Mouse (Mus musculus) neural tube, embryonic 14.5 days (tissue): Measurements from ENCODE around the gene Gatad2b. TPM values are rescaled to one million over a fixed set of nuclear protein-coding genes. Genes with fewer than 3 reads are reported as not detected.
"Not testable (repeated sequence)": the region's sequence is repeated elsewhere in the genome, so short reads cannot be mapped to it uniquely, and the experiment has no call there.

Source experiments
- ATAC-seq: fragments of 200-750 bp; cut with Nextera tagmentation; 2 replicates; pipeline ENCODE4 v1.8.0; 2017; ENCODE audit warnings: low read depth, mild to moderate bottlenecking, moderate TSS enrichment, moderate library complexity
- H3K27ac ChIP-seq: fragments of 300-500 bp; sonication (generic); 2 replicates; pipeline ENCODE4 v1.5.1; 2014; ENCODE audit warnings: low read depth, mild to moderate bottlenecking, control low read depth, low read length, moderate library complexity, mixed read lengths
- H3K27me3 ChIP-seq: fragments of 300-500 bp; sonication (generic); 2 replicates; pipeline ENCODE4 v1.6.1; 2014; ENCODE audit warnings: low read length; ENCODE audit not compliant: control insufficient read depth, insufficient read depth
- H3K36me3 ChIP-seq: fragments of 300-500 bp; sonication (generic); 2 replicates; pipeline ENCODE4 v1.6.1; 2014; ENCODE audit warnings: low read length, mixed read lengths; ENCODE audit not compliant: control insufficient read depth, insufficient read depth
- H3K4me1 ChIP-seq: fragments of 300-500 bp; sonication (generic); 2 replicates; pipeline ENCODE4 v1.6.1; 2014; ENCODE audit warnings: low read length; ENCODE audit not compliant: control insufficient read depth, insufficient read depth
- H3K4me2 ChIP-seq: fragments of 300-500 bp; sonication (generic); 2 replicates; pipeline ENCODE4 v1.6.1; 2014; ENCODE audit warnings: mild to moderate bottlenecking, low read depth, low read length, control low read depth
- H3K4me3 ChIP-seq: fragments of 300-500 bp; sonication (generic); 2 replicates; pipeline ENCODE4 v1.5.1; 2014; ENCODE audit warnings: low read depth, low read length, control low read depth, mixed read lengths
- H3K9ac ChIP-seq: fragments of 300-500 bp; sonication (generic); replicated peaks from 2 replicates; pipeline ENCODE4 v1.6.1; 2014; ENCODE audit warnings: low read depth, mild to moderate bottlenecking, control low read depth, low read length, mixed read lengths
- H3K9me3 ChIP-seq: fragments of 300-500 bp; sonication (generic); 2 replicates; pipeline ENCODE4 v1.6.1; 2016; ENCODE audit warnings: low read length; ENCODE audit not compliant: control insufficient read depth
- WGBS: fragments of 180-500 bp; shearing (Covaris S2); extraction: QIAGEN DNeasy Blood & Tissue Kit; methylation state at CpG from one replicate; pipeline ENCODE4 v1.1.7; 2014; 5-methylcytosine and 5-hydroxymethylcytosine counted together
- polyA plus RNA-seq: library from polyadenylated mRNA; unstranded; fragments of >200 nt; fragmentation: Nextera tagmentation; extraction: Ambion mirVana; gene quantifications from 2 replicates; pipeline ENCODE4 v1.2.1, GENCODE M21; 2014

Gatad2b gene
- polyA plus RNA-seq, 1 experiment from 2014 or later, result 21.6 TPM

GRCm38 (mm10) chr3:90273855-90274254 is 19.1 kb upstream of the Gatad2b start:
- Histone ChIP-seq H3K9ac (no peak overlapping the region), H3K9me3 (no peaks in the 10 kb centered on the region), H3K36me3 (peaks cover 30% of the 10 kb centered on the region), H3K27ac (no peak overlapping the region), H3K4me3 (no peak overlapping the region), H3K4me1 (no peaks in the 10 kb centered on the region), H3K4me2 (no peak overlapping the region), H3K27me3 (no peaks in the 10 kb centered on the region)
- no peak for ATAC-seq
- WGBS, result 93% methylated on average over 22 of the region's 22 CpGs

- Histone ChIP-seq H3K9ac (no peak overlapping the region), H3K27me3 (no peaks in the 10 kb centered on the region), H3K36me3 (peaks cover 39% of the 10 kb centered on the region), H3K4me2 (no peak overlapping the region), H3K4me3 (no peak overlapping the region), H3K4me1 (no peaks in the 10 kb centered on the region), H3K9me3 (no peaks in the 10 kb centered on the region), H3K27ac (no peak overlapping the region)
- ATAC-seq, result no peak
- 95% methylated on average over 11 of the region's 11 CpGs for WGBS
These were observed 17.7 kb upstream of the Gatad2b start for GRCm38 (mm10) chr3:90275286-90275685.

DNA sequence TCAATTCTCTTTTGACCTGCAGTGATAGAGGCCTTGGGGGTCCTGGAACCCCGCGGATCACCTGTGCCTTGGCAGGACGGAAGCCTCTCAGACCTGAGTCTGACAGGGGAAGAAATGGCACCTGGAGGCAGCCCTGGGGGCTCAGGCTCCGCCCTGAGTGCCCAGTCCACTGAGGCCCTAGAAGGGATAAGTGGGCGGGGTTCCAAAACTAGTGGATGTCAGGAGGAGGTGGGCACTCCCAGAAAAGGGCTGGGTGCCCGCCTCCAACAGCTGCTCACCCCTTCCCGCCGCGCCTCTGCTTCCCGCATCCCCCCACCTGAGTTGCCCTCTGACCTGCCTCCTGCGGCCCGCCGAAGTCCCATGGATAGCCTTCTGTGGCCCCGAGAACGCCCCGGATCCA is 16.1 kb upstream of the Gatad2b start:
- no peak overlapping the region for H3K9ac ChIP-seq
- no peak for ATAC-seq
- peaks cover 33% of the 10 kb centered on the region for H3K36me3 ChIP-seq
- WGBS, result 46% methylated on average over 16 of the region's 16 CpGs
- no peak overlapping the region for H3K4me2 ChIP-seq
- no peak overlapping the region for H3K4me3 ChIP-seq
- H3K4me1 ChIP-seq, result no peaks in the 10 kb centered on the region
- H3K27me3 ChIP-seq, result no peaks in the 10 kb centered on the region
- H3K9me3 ChIP-seq, result no peaks in the 10 kb centered on the region
- no peak overlapping the region for H3K27ac ChIP-seq

GRCm38 (mm10) chr3:90277793-90278192 is 15.2 kb upstream of the Gatad2b start:
- H3K9me3 ChIP-seq, result no peaks in the 10 kb centered on the region
- no peak overlapping the region for H3K4me3 ChIP-seq
- H3K36me3 ChIP-seq, result peaks cover 26% of the 10 kb centered on the region
- no peaks in the 10 kb centered on the region for H3K4me1 ChIP-seq
- 94% methylated on average over 9 of the region's 9 CpGs for WGBS
- no peak overlapping the region for H3K27ac ChIP-seq
- no peak overlapping the region for H3K4me2 ChIP-seq
- H3K27me3 ChIP-seq, result no peaks in the 10 kb centered on the region
- ATAC-seq, result no peak
- no peak overlapping the region for H3K9ac ChIP-seq

DNA sequence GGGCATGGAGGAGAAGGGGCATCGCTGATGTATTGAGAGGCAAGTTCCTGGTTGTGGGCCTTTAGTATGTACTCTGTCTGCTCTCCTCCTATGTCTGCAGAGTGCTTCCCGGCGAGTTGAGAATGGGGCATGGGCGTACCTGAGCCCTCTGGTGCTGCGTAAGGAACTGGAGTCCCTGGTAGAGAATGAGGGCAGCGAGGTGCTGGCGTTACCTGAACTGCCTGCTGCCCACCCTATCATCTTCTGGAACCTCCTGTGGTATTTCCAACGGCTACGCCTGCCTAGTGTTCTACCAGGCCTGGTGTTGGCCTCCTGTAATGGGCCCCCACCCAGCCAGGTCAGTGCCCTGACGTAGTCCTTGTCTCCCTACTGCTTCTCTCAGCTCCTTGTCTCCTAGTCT is 14.8 kb upstream of the Gatad2b start:
- H3K9ac ChIP-seq, result no peak overlapping the region
- H3K4me3 ChIP-seq, result no peak overlapping the region
- H3K9me3 ChIP-seq, result no peaks in the 10 kb centered on the region
- no peaks in the 10 kb centered on the region for H3K4me1 ChIP-seq
- ATAC-seq, result no peak
- no peak overlapping the region for H3K4me2 ChIP-seq
- no peaks in the 10 kb centered on the region for H3K27me3 ChIP-seq
- H3K36me3 ChIP-seq, result peaks cover 24% of the 10 kb centered on the region
- no peak overlapping the region for H3K27ac ChIP-seq
- 97% methylated on average over 10 of the region's 10 CpGs for WGBS

DNA sequence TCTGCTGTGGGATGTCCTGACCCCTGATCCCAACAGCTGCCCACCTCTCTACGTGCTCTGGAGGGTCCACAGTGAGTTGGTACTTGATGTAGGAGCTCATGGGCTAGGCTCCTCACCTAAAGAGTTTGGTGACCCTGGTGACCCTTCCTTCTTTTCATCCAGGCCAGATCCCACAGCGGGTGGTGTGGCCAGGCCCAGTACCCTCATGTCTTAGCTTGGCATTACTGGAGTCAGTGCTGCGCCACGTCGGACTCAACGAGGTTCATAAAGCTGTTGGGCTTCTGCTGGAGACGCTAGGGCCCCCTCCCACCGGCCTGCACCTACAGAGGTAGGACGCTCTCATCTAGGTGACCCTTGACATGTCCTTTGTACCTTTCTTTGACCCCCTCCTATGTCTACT is 13.8 kb upstream of the Gatad2b start:
- no peak overlapping the region for H3K9ac ChIP-seq
- no peak for ATAC-seq
- H3K27me3 ChIP-seq, result no peaks in the 10 kb centered on the region
- no peaks in the 10 kb centered on the region for H3K9me3 ChIP-seq
- H3K36me3 ChIP-seq, result peaks cover 24% of the 10 kb centered on the region
- H3K27ac ChIP-seq, result no peak overlapping the region
- no peak overlapping the region for H3K4me2 ChIP-seq
- 92% methylated on average over 9 of the region's 9 CpGs for WGBS
- no peak overlapping the region for H3K4me3 ChIP-seq
- H3K4me1 ChIP-seq, result no peaks in the 10 kb centered on the region

- ATAC-seq, result no peak
- WGBS, result 96% methylated on average over 7 of the region's 7 CpGs
- no peaks in the 10 kb centered on the region for H3K9me3 ChIP-seq
- no peak overlapping the region for H3K4me3 ChIP-seq
- no peak overlapping the region for H3K27ac ChIP-seq
- no peaks in the 10 kb centered on the region for H3K4me1 ChIP-seq
- no peak overlapping the region for H3K4me2 ChIP-seq
- H3K27me3 ChIP-seq, result no peaks in the 10 kb centered on the region
- no peak overlapping the region for H3K9ac ChIP-seq
- H3K36me3 ChIP-seq, result peaks cover 24% of the 10 kb centered on the region
These were observed 13.2 kb upstream of the Gatad2b start for GRCm38 (mm10) chr3:90279743-90280142.

GRCm38 (mm10) chr3:90280708-90281107 is 12.3 kb upstream of the Gatad2b start:
- H3K9me3 ChIP-seq, result no peaks in the 10 kb centered on the region
- 81% methylated on average over 9 of the region's 9 CpGs for WGBS
- H3K4me3 ChIP-seq, result no peak overlapping the region
- no peak for ATAC-seq
- peaks cover 19% of the 10 kb centered on the region for H3K36me3 ChIP-seq
- H3K4me1 ChIP-seq, result no peaks in the 10 kb centered on the region
- no peak overlapping the region for H3K4me2 ChIP-seq
- H3K27me3 ChIP-seq, result no peaks in the 10 kb centered on the region
- H3K27ac ChIP-seq, result no peak overlapping the region
- H3K9ac ChIP-seq, result no peak overlapping the region

DNA sequence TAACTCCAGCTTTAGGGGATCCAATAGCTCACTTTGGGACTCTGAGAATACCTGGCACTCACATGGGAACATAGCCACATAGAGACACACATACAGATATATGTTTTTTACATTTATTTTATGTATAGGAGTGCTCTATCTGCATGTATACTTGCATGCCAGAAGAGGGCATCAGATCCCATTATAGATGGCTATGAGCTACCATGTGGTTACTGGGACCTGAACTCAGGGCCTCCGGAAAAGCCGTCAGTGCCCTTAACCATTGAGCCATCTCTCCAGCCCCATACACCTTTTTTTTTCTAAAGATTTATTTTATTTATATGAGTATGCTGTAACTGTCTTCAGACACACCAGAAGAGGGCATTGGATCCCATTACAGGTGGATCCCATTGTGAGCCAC is 8.8 kb upstream of the Gatad2b start:
- Histone ChIP-seq H3K27me3 (no peaks in the 10 kb centered on the region), H3K9ac (no peak overlapping the region), H3K4me3 (no peak overlapping the region), H3K4me1 (no peaks in the 10 kb centered on the region), H3K36me3 (peaks cover 6% of the 10 kb centered on the region), H3K9me3 (no peaks in the 10 kb centered on the region), H3K4me2 (no peak overlapping the region), H3K27ac (no peak overlapping the region)
- no peak for ATAC-seq
- WGBS, result 96% methylated on average over 2 of the region's 2 CpGs

GRCm38 (mm10) chr3:90289403-90289802 is 3.6 kb upstream of the Gatad2b start:
- 68% methylated on average over 2 of the region's 3 CpGs for WGBS
- not testable (repeated sequence) for H3K36me3 ChIP-seq, H3K4me3 ChIP-seq, H3K4me2 ChIP-seq, ATAC-seq, H3K27ac ChIP-seq, H3K9me3 ChIP-seq, H3K27me3 ChIP-seq, H3K9ac ChIP-seq, H3K4me1 ChIP-seq
